25 mouse cellular contexts compared by ENCODE assay signal in genomic region chr6:95769808-95770207, GRCm38 (mm10).
"Had no signal": no experiment of that assay in that cellular context is flagged by ENCODE, and none has a peak within 500 bp of the region (broad histone marks: within the 10 kb centered on the region; RNA-seq: fewer than 3 reads in every experiment).

No protein-coding gene starts in this region.

- H3K4me3 ChIP-seq: heart, embryonic 10.5 days; heart, embryonic 12.5 days; hindbrain, embryonic 10.5 days; hindbrain, embryonic 12.5 days; intestine, embryonic 15.5 days; layer of hippocampus, adult 2 months; left cerebral cortex, adult 2 months; limb, embryonic 10.5 days; limb, embryonic 12.5 days; liver, embryonic 13.5 days; liver, embryonic 15.5 days had no signal

- H3K9ac ChIP-seq: heart, embryonic 12.5 days; hindbrain, embryonic 12.5 days; hindbrain, embryonic 14.5 days; intestine, embryonic 15.5 days; limb, embryonic 12.5 days; liver, embryonic 13.5 days; liver, embryonic 15.5 days had no signal

- H3K4me1 ChIP-seq: heart, embryonic 10.5 days; heart, embryonic 12.5 days; hindbrain, embryonic 10.5 days; hindbrain, embryonic 12.5 days; intestine, embryonic 15.5 days; limb, embryonic 10.5 days; limb, embryonic 12.5 days; liver, embryonic 13.5 days; liver, embryonic 15.5 days had no signal

- H3K27me3 ChIP-seq: heart, embryonic 12.5 days; hindbrain, embryonic 12.5 days; intestine, embryonic 15.5 days; limb, embryonic 12.5 days; liver, embryonic 13.5 days; liver, embryonic 15.5 days had no signal

- H3K4me2 ChIP-seq: heart, embryonic 12.5 days; hindbrain, embryonic 12.5 days; hindbrain, embryonic 14.5 days; intestine, embryonic 15.5 days; limb, embryonic 12.5 days; liver, embryonic 11.5 days; liver, embryonic 13.5 days; liver, embryonic 15.5 days had no signal

- H3K9me3 ChIP-seq: heart, embryonic 10.5 days; heart, embryonic 12.5 days; hindbrain, embryonic 10.5 days; hindbrain, embryonic 12.5 days; intestine, embryonic 15.5 days; limb, embryonic 10.5 days; limb, embryonic 12.5 days; liver, embryonic 13.5 days; liver, embryonic 15.5 days had no signal

- ATAC-seq: hindbrain, embryonic 16.5 days; inflammation-experienced regulatory T-cells, adult 6 months; intestine, embryonic 15.5 days; intestine, postnatal 0 days had no signal

- DNase-seq: gastrocnemius, postnatal 14 days; gastrocnemius, postnatal 36 days; heart, adult 18-20 months; heart, postnatal 10 days; heart, postnatal 4 days; kidney, adult 18-20 months; kidney, adult 8-10 months; kidney, postnatal 4 days; liver; liver, embryonic 13.5 days had no signal

- H3K36me3 ChIP-seq: heart, embryonic 10.5 days; heart, embryonic 12.5 days; hindbrain, embryonic 10.5 days; hindbrain, embryonic 12.5 days; intestine, embryonic 15.5 days; limb, embryonic 10.5 days; limb, embryonic 12.5 days; liver, embryonic 13.5 days; liver, embryonic 15.5 days had no signal

- H3K27ac ChIP-seq: heart, embryonic 10.5 days; hindbrain, embryonic 10.5 days; hindbrain, embryonic 12.5 days; hindbrain, embryonic 14.5 days; intestine, embryonic 15.5 days; layer of hippocampus, adult 2 months; left cerebral cortex, adult 2 months; limb, embryonic 10.5 days; limb, embryonic 12.5 days; liver, embryonic 13.5 days; liver, embryonic 15.5 days had no signal
